Mouse (Mus musculus) subcutaneous adipose tissue, adult 2 months (tissue): ENCODE data around the gene Igfbp1. TPM values are rescaled to one million over a fixed set of nuclear protein-coding genes. Genes with fewer than 3 reads are reported as not detected.

Experiments used
- polyA plus RNA-seq: library from polyadenylated mRNA; depleted of rRNA; stranded (reverse); fragments of >200 nt; gene quantifications from 2 replicates; pipeline ENCODE4 v1.2.3, GENCODE M21; 2012; ENCODE audit warnings: low replicate concordance; rRNA removed

The Igfbp1 gene
- polyA plus RNA-seq = not detected in 2 replicates

DNA sequence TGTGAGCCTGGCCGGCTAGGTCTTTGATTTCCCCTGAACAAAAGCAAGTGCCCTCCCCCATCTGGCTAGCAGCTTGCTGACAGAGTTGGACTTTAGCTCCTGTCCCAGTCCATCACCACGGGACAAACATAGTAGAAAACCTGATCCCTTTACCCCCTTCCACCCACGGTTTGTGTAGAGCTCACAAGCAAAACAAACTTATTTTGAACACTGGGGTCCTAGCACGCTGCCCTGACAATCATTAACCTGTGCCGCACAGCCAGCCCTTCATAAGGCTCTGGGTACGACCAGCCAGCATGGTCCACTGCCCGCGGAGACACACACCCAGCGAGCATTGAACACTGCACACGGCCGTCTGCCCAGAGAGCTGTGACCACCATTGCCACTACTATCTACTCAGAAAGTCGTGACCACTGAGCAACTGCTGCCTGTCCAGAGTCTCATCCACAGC lies at the start of gene Igfbp1:
Gene Igfbp1, plus strand, starts transcription at position 292 of the 451 bp plus-strand sequence.

DNA sequence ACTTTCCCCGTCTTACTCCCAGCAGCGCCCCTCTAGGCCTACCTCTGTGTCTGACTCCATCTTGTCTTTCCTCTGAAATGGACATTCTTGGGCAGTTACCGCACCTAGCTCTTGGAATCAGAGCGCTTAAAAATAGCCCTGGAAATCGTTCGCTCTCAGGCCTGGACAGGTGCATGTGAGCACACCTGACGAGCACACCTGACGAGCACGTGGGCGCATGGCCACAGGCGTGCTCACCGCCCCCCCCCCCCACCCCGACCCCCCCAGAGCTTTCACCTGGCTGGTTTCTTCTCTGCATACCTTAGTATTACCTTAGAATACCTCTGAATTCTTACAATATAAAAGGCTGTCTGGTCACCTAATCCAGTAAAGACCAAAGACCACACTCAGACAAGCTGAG lies 9.1 kb upstream of the Igfbp1 start, which contains the start of gene Gm11985:
Gene Gm11985, minus strand, starts transcription at position 101 of the 400 bp plus-strand sequence.

DNA sequence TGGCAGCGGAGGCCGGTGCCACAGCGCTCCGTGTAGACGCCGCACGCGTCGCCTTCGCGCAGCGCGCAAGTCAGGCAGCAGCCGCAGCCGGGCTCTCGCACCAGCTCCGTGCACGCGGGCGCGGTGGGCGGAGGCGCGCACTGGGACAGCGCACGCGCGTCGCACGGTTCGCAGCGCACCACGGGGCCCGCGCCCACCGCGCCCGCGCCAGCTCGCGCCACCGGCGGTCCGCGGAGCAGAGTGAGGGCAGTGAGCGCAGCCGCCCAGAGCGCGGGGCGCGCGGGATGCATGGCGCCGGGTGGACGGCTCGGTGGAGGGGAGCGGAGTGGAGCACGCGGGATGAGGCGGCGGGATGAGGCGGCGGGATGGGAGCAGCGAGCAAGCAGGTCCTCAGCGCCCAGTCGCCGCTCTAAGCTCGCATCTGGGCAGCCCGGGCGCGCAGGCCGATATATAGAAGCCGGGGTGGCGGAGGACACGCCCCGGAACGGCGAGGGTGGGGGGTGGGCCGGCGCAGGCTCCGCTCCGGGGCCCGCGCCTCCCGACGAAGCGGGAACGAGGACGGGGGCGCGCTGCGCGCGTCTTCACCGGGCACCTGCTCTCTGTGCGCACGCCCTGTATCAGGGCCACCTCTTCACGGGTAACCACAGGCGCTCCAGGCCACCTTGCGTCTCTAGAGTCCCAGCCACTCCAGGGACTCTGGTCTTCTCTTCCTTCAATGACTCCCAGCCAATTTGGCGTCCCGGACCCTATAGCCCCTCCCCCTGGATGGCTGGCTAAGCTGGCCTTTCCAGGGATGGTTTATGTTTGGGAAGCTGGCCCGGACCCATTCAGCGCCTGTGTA lies 16.1 kb downstream of the Igfbp1 start, which contains the start of gene Igfbp3:
Gene Igfbp3, minus strand, starts transcription at position 423 of the 841 bp plus-strand sequence.

Other genes with a start within 250 kb of the Igfbp1 start
- gene Adcy1, start 134.3 kb upstream of the Igfbp1 start, polyA plus RNA-seq = 0.32 and 7.1 TPM in 2 replicates
- not detected in 2 replicates for gene Gm11985, start 9.2 kb upstream of the Igfbp1 start, polyA plus RNA-seq
- 56.4 and 182 TPM in 2 replicates for gene Igfbp3, start 16.1 kb downstream of the Igfbp1 start, polyA plus RNA-seq